ENCODE assay signal across 27 mouse cellular contexts in genomic region chr8:11570742-11571141, GRCm38 (mm10).
"Had no signal": no experiment of that assay in that cellular context is flagged by ENCODE, and none has a peak within 500 bp of the region (broad histone marks: within the 10 kb centered on the region; RNA-seq: fewer than 3 reads in every experiment).

No protein-coding gene starts in this region.

- H3K4me1 ChIP-seq: forebrain, embryonic 13.5 days; forebrain, embryonic 15.5 days had no signal

- ATAC-seq: forebrain, embryonic 13.5 days; forebrain, embryonic 14.5 days; forebrain, embryonic 15.5 days; forebrain, embryonic 16.5 days; forebrain, postnatal 0 days had no signal

- H3K27me3 ChIP-seq: embryonic facial prominence, embryonic 15.5 days; forebrain, embryonic 12.5 days; forebrain, embryonic 13.5 days; forebrain, embryonic 15.5 days had no signal

- H3K27ac ChIP-seq: embryonic facial prominence, embryonic 10.5 days; embryonic facial prominence, embryonic 12.5 days; embryonic facial prominence, embryonic 15.5 days; forebrain, embryonic 10.5 days; forebrain, embryonic 12.5 days; forebrain, embryonic 13.5 days; forebrain, embryonic 15.5 days; gastrocnemius, adult 2 months; heart, adult 2 months had no signal

- H3K9me3 ChIP-seq: embryonic facial prominence, embryonic 10.5 days; embryonic facial prominence, embryonic 12.5 days; embryonic facial prominence, embryonic 13.5 days; embryonic facial prominence, embryonic 15.5 days; forebrain, embryonic 10.5 days; forebrain, embryonic 12.5 days; forebrain, embryonic 13.5 days; forebrain, embryonic 15.5 days had no signal

- DNase-seq: cerebellum, adult 9-10 months; cerebellum, adult 9-11 months; cerebellum, postnatal 10 days; cerebellum, postnatal 14 days; cerebellum, postnatal 25 days; cerebellum, postnatal 36 days; embryo, embryonic 11 days; forebrain, postnatal 0 days; gastrocnemius, adult 2 months; gastrocnemius, postnatal 10 days; gastrocnemius, postnatal 14 days; gastrocnemius, postnatal 25 days; gastrocnemius, postnatal 36 days; heart, adult 11 months; heart, adult 18-20 months; heart, adult 2 months had no signal

- H3K4me2 ChIP-seq: embryonic facial prominence, embryonic 12.5 days; embryonic facial prominence, embryonic 13.5 days; embryonic facial prominence, embryonic 15.5 days; forebrain, embryonic 12.5 days; forebrain, embryonic 13.5 days; forebrain, embryonic 15.5 days had no signal

- H3K4me3 ChIP-seq: embryonic facial prominence, embryonic 10.5 days; embryonic facial prominence, embryonic 12.5 days; embryonic facial prominence, embryonic 13.5 days; embryonic facial prominence, embryonic 15.5 days; erythroblast, embryonic 14.5 days; forebrain, embryonic 10.5 days; forebrain, embryonic 12.5 days; forebrain, embryonic 13.5 days; forebrain, embryonic 15.5 days; gastrocnemius, adult 2 months; heart, adult 2 months had no signal

- H3K9ac ChIP-seq: embryonic facial prominence, embryonic 12.5 days; embryonic facial prominence, embryonic 15.5 days; forebrain, embryonic 12.5 days; forebrain, embryonic 13.5 days; forebrain, embryonic 15.5 days; forebrain, postnatal 0 days had no signal
